Mouse (Mus musculus) bone marrow macrophage, adult 2 months (primary cell): Measurements from ENCODE around the gene Slc25a23.

Source experiments
- CTCF ChIP-seq: IDR thresholded peaks from 2 replicates; pipeline ENCODE4 v1.5.1; 2012; ENCODE audit warnings: low read depth, mild to moderate bottlenecking, low read length, moderate library complexity
- POLR2A ChIP-seq: IDR thresholded peaks from 2 replicates; pipeline ENCODE4 v1.6.1; 2012; ENCODE audit warnings: mild to moderate bottlenecking, low read depth, low read length, borderline replicate concordance

DNA sequence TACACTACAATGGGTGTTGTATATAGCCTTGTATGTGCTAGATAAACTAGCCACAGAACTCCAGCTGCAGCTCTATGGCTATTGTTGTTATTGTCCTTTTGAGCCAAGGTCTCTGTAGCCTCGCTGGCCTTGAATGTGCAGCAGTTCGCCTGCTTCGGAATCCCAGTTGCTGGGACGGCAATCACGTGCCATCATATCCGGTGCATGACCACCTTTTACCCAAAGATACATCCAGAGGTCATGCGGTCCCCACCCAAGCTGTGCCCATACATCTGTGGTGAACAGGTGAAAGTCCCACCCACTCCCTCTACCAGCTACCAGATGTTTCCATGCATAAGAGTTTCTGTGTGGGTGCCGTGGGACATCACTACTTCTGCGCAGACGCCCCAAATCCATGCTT is 1.4 kb upstream of the Slc25a23 start:
- TF ChIP-seq CTCF = no peak
- no peak for TF ChIP-seq POLR2A
